Mouse (Mus musculus): Measurements from ENCODE around the gene Cdh18. TPM values are rescaled to one million over a fixed set of nuclear protein-coding genes. Genes with fewer than 3 reads are reported as not detected.
"Not testable (repeated sequence)": the region's sequence is repeated elsewhere in the genome, so short reads cannot be mapped to it uniquely, and the experiment has no call there.

Gene Cdh18
- polyA plus RNA-seq, 1 experiment from 2014 or later, result 3.0 TPM

DNA sequence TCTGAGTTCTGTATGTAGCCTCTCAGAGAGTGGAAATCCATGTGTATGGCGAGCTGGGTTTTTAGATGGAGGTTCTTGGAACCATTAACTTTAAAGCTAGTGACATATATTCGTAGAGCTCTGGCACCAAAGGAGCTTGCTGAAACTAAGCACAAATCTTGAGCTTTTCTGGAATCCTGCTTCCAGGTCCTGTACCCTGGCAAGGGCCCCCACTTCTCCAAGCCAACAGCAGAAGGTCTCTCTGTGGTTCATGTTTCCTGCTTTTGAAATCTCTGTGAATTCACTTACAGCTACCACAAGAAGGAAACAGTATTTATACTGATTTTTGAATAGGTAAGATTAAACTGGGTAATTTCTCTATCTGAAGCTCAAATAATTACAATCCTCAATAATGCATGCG is 767.9 kb downstream of the Cdh18 start:
- 97% methylated on average over 3 of the region's 3 CpGs for WGBS
- ATAC-seq (ENCODE audit: low FRiP score), result no peak
- H3K4me2 ChIP-seq (replicated peaks), result no peak overlapping the region

DNA sequence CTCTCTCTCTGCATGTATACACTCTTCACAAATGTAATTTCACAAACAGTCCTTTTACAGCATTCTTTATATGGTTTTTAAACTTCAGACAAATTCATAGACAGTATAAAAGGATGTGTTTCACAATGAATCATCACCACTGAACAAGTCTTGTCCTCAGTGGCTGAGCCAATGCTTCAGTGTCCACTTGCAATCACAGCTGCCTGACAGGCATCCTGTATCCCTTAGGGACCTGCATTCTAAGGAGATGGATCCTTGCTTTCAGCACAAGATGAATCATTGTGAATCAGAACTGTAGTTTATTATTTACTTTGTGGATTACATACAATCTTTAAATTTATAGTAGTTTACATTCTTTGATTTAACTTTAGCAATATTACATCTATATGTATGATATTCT is 768.6 kb downstream of the Cdh18 start:
- H3K9me3 ChIP-seq (replicated peaks), result no peaks in the 10 kb centered on the region
- no peaks in the 10 kb centered on the region for H3K4me1 ChIP-seq
- no peaks in the 10 kb centered on the region for H3K27me3 ChIP-seq
- H3K4me3 ChIP-seq, result no peak overlapping the region
- no peak for ATAC-seq (ENCODE audit: low FRiP score)
- H3K9ac ChIP-seq, result no peak overlapping the region
- no peaks in the 10 kb centered on the region for H3K36me3 ChIP-seq
- H3K27ac ChIP-seq, result no peak overlapping the region
- no peak overlapping the region for H3K4me2 ChIP-seq (replicated peaks)

More for the DNA sequence above, 767.9 kb downstream of the Cdh18 start:
- no peak overlapping the region for H3K9ac ChIP-seq
- no peaks in the 10 kb centered on the region for H3K27me3 ChIP-seq
- no peaks in the 10 kb centered on the region for H3K36me3 ChIP-seq
- H3K4me3 ChIP-seq, result no peak overlapping the region
- H3K4me1 ChIP-seq, result no peaks in the 10 kb centered on the region
- H3K9me3 ChIP-seq (replicated peaks), result no peaks in the 10 kb centered on the region
- H3K27ac ChIP-seq, result no peak overlapping the region

DNA sequence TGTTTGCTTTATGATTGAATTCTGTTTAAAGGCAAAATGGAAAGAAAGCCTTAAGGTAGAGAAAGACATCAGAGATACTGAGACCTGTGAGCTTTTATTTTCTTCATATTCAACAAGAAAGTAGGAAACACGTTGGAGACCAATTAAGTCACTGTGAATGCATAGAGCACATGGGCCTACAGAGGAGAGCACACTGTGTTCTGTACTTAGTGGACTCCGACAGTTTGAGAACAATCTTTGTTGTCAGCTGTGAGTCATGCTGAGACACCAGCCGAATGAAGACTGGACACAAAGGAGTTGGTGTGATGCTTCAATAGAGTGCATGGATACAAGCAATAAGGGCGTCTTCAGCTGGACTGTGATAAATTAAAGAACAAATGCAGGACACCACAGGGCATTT is 791.5 kb downstream of the Cdh18 start:
- not testable (repeated sequence) for H3K27ac ChIP-seq; H3K9ac ChIP-seq; H3K9me3 ChIP-seq (replicated peaks); H3K4me3 ChIP-seq; H3K36me3 ChIP-seq; ATAC-seq (ENCODE audit: low FRiP score); H3K4me2 ChIP-seq (replicated peaks); H3K4me1 ChIP-seq; H3K27me3 ChIP-seq
- WGBS, result no CpG with 5 or more reads among the region's 4 CpGs

DNA sequence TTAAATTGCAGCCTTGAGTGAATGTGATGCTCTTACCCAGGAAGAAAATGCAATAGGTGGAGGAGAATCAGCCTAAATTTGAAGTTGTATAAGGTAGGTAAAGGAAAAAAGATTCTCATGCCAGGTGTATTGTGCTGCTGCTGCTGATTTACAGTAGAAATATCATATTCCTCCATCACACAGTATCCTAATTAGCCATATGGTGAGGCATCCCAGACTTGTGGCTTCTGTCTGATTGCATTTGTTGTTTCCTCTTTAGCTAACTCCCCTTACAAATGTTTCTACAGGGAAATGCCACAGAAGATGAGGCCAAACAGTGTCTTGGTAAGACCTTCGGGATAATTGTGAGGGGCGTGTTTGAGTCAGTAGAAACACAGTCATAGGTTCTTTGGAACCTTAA is 802.3 kb downstream of the Cdh18 start:
- Histone ChIP-seq H3K4me2 (replicated peaks) (no peak overlapping the region), H3K9me3 (replicated peaks) (no peaks in the 10 kb centered on the region), H3K36me3 (no peaks in the 10 kb centered on the region), H3K27me3 (no peaks in the 10 kb centered on the region), H3K4me1 (no peaks in the 10 kb centered on the region), H3K9ac (no peak overlapping the region), H3K27ac (no peak overlapping the region), H3K4me3 (no peak overlapping the region)
- no peak for ATAC-seq (ENCODE audit: low FRiP score)
- WGBS, result 86% methylated on average over 2 of the region's 2 CpGs

DNA sequence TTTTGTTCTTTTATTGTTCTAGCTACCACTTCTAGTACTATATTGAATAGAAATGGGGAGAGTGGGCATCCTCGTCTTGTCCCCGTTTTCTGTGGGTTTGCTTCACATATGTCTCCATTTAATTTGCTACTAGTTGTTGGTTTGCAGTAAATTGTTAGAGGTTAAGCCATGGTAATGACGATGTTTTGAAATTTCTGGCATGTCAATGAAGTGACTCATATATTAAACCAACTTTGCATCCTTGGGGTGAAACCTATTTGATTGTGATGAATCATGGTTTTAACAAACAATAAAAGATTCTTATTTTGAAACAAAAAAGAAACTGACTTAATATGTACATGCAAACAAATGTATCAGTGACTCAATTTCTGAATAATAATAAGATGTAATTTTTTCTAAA is 817.5 kb downstream of the Cdh18 start:
- Histone ChIP-seq H3K27me3 (no peaks in the 10 kb centered on the region), H3K4me2 (replicated peaks) (no peak overlapping the region), H3K9me3 (replicated peaks) (no peaks in the 10 kb centered on the region), H3K36me3 (no peaks in the 10 kb centered on the region), H3K4me1 (no peaks in the 10 kb centered on the region), H3K4me3 (no peak overlapping the region), H3K9ac (no peak overlapping the region), H3K27ac (no peak overlapping the region)
- WGBS, result 96% methylated on average over 3 of the region's 3 CpGs
- ATAC-seq (ENCODE audit: low FRiP score), result no peak

DNA sequence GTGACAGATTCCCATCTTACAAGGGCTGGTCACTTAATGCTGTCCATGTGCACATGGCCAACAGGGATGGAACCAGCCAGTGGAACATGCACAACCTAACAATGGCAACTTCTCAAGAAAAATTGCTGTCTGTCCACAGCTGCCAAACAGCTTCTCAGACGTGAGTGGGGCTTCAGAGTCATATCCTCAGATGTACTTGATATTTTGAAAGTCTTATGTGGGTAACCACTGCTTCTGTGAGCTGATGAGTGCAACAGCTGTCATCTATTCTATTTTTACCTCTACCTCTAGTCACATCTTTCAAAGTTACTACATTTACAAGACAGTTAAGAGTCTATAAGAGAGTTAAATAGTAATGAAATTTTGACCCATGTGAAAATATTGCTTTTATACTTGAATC is 818.9 kb downstream of the Cdh18 start:
- H3K4me3 ChIP-seq, result no peak overlapping the region
- no peaks in the 10 kb centered on the region for H3K4me1 ChIP-seq
- H3K4me2 ChIP-seq (replicated peaks), result no peak overlapping the region
- H3K9ac ChIP-seq, result no peak overlapping the region
- ATAC-seq (ENCODE audit: low FRiP score), result no peak
- no peak overlapping the region for H3K27ac ChIP-seq
- H3K36me3 ChIP-seq, result no peaks in the 10 kb centered on the region
- no peaks in the 10 kb centered on the region for H3K9me3 ChIP-seq (replicated peaks)
- H3K27me3 ChIP-seq, result no peaks in the 10 kb centered on the region
- 65% methylated on average over 1 of the region's 1 CpGs for WGBS

DNA sequence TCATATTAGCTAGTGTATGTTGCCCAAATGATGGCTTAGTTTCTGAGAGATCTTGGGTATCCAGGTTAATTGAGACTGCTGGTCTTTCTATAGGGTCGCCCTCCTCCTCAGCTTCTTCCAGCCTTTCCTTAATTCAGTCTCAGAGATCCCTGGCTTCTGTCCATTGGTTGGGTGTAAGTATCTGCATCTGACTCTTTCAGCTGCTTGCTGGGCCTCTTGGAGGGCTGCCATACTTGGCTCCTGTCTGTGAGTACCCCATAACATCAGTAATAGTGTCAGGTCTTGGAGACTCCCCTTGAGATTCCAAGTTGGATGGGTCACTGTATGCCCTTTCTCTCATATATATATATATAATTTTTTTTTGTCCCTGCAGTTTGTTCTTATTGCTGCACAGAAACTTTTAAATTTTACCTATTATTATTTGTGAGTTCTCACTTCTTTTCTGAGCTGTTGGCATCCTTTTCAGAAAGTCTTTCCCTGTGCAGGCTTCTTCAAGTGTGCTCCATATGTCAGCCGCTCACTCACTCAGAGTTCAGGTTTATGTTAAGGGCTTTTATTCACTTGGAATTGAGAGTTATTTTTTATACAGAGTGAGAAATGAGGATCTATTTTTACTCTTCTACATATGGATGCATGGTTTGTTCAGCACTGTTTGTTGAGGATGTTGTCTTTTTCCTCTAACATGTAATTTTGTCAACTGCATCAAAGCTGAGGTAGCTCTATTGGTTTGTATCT is 829.4 kb downstream of the Cdh18 start:
- no peaks in the 10 kb centered on the region for H3K36me3 ChIP-seq
- H3K4me1 ChIP-seq, result no peaks in the 10 kb centered on the region
- no peak overlapping the region for H3K4me2 ChIP-seq (replicated peaks)
- H3K9me3 ChIP-seq (replicated peaks), result no peaks in the 10 kb centered on the region
- no peaks in the 10 kb centered on the region for H3K27me3 ChIP-seq
- no peak overlapping the region for H3K9ac ChIP-seq
- no peak for ATAC-seq (ENCODE audit: low FRiP score)
- no peak overlapping the region for H3K27ac ChIP-seq
- H3K4me3 ChIP-seq, result no peak overlapping the region
- 97% methylated on average over 2 of the region's 2 CpGs for WGBS

DNA sequence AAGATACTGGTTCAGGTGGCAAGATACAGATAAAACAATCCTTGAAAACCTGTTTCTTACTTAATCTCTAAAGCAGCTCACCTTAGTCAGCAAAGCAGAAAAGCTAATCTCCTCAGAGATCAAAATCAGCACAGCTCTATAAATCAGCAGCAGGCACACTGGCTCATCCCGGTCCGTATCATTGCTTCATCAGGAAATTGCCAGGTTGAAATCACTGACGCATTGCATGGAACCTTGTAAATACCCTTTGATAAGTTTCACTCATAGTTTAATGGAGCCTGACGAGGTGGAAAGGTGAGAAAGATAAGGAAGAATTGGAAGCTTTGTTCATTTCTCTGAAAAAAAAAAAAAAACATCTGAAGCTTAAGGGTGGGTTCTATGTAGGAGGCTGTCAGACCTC is 837.0 kb downstream of the Cdh18 start:
- Histone ChIP-seq H3K36me3 (no peaks in the 10 kb centered on the region), H3K9me3 (replicated peaks) (no peaks in the 10 kb centered on the region), H3K4me1 (no peaks in the 10 kb centered on the region), H3K27ac (no peak overlapping the region), H3K27me3 (no peaks in the 10 kb centered on the region), H3K4me2 (replicated peaks) (no peak overlapping the region), H3K9ac (no peak overlapping the region), H3K4me3 (no peak overlapping the region)
- 68% methylated on average over 4 of the region's 4 CpGs for WGBS
- ATAC-seq (ENCODE audit: low FRiP score), result no peak

DNA sequence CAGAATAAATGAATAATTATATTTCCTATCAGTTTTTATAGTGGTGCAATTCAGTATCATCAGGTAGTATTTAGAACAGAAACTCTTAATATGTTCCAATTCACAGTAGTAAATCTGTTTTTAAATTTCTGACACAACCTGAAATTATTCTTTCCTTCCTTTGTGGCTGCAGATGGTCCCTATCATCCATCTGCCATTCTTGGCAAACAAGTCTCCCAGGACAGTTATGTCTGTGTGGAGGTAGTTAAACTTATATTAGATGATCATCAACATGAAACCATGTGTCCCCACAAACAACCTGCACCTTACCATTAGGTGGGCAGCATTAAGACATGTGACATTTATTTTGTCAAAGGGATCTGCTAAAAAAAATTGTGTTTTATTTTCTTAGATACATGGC is 847.8 kb downstream of the Cdh18 start:
- Histone ChIP-seq H3K9ac (no peak overlapping the region), H3K27me3 (no peaks in the 10 kb centered on the region), H3K4me1 (no peaks in the 10 kb centered on the region), H3K27ac (no peak overlapping the region), H3K36me3 (no peaks in the 10 kb centered on the region), H3K4me2 (replicated peaks) (no peak overlapping the region), H3K4me3 (no peak overlapping the region), H3K9me3 (replicated peaks) (no peaks in the 10 kb centered on the region)
- no peak for ATAC-seq (ENCODE audit: low FRiP score)

DNA sequence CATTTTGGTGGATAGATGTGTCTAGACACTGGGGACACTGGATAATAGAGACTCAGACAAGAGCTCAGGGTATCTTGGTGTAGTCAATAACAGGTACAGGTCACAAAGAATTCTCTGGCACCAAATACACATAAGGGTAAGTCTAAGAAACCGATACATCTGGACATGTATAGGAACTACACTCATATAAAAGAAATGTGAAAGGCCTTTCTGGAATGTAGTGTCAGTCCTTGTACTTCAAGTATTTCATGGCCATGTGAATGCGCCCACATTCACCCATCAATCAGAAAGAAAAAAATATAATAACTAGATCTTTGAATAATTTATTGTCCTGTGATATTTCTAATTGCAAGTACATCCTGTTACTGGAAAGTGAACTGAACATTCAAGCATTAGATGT is 855.0 kb downstream of the Cdh18 start:
- Histone ChIP-seq H3K27me3 (no peaks in the 10 kb centered on the region), H3K36me3 (no peaks in the 10 kb centered on the region), H3K4me1 (no peaks in the 10 kb centered on the region), H3K4me2 (replicated peaks) (no peak overlapping the region), H3K4me3 (no peak overlapping the region), H3K9ac (no peak overlapping the region), H3K9me3 (replicated peaks) (no peaks in the 10 kb centered on the region), H3K27ac (no peak overlapping the region)
- 0 out of 2 replicates have a peak, but pooled peaks have one; percentile 58 for ATAC-seq (ENCODE audit: low FRiP score)
- 86% methylated on average over 2 of the region's 2 CpGs for WGBS

DNA sequence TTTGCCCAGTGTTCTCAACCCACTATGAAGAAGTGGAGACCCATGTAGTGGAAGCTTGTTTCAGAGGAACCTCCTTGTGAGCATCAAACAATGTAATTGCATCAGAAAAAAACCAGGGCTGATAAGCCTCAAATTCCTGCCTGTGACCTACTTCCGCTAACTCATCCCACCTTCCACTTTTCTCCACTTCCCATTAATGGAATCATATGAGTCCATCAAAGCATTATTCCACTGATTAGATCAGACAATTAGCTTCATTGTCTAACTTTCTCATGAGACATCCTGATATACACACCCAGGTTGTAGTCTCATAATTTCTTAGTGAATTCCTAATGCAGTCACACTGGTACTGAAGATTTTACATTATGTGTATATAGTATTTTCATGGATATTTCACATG is 859.4 kb downstream of the Cdh18 start:
- no peak overlapping the region for H3K4me3 ChIP-seq
- H3K36me3 ChIP-seq, result no peaks in the 10 kb centered on the region
- H3K27me3 ChIP-seq, result no peaks in the 10 kb centered on the region
- WGBS, result 92% methylated on average over 1 of the region's 1 CpGs
- H3K27ac ChIP-seq, result no peak overlapping the region
- no peaks in the 10 kb centered on the region for H3K9me3 ChIP-seq (replicated peaks)
- H3K4me2 ChIP-seq (replicated peaks), result no peak overlapping the region
- H3K9ac ChIP-seq, result no peak overlapping the region
- no peak for ATAC-seq (ENCODE audit: low FRiP score)
- H3K4me1 ChIP-seq, result no peaks in the 10 kb centered on the region

DNA sequence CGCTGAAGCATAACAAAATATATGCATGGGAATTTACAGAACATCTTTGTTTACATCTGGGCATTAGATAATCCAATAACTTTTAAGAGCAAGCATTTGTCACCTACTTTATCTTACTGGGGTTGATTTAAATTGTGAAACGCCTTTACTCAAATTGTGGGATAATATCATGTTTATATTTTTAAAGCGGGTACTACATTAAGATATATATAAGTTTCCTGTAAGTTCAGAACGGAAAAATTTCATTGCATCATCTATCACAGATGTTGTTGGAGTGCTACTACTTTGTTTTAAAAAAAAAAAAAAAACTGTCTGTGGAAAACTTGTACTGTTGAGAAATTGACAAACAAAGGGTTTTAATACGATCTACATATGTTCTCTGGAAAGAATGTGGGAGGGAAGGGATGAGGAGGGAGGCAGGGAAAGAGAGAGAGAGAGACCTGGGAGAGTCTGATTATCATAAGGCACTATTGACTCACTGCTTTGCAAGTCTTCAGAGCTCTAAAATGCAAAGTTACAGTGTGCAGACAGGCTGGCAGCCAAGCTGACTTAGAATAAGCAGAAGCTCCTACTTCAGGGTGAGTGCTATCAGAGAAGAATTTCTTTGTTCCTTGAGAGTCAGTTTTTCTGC is 867.7 kb downstream of the Cdh18 start:
- Histone ChIP-seq H3K27ac (no peak overlapping the region), H3K36me3 (no peaks in the 10 kb centered on the region), H3K9ac (no peak overlapping the region), H3K4me1 (no peaks in the 10 kb centered on the region), H3K27me3 (no peaks in the 10 kb centered on the region), H3K4me2 (replicated peaks) (no peak overlapping the region), H3K4me3 (no peak overlapping the region), H3K9me3 (replicated peaks) (no peaks in the 10 kb centered on the region)
- no peak for ATAC-seq (ENCODE audit: low FRiP score)
- WGBS, result 75% methylated on average over 5 of the region's 5 CpGs

DNA sequence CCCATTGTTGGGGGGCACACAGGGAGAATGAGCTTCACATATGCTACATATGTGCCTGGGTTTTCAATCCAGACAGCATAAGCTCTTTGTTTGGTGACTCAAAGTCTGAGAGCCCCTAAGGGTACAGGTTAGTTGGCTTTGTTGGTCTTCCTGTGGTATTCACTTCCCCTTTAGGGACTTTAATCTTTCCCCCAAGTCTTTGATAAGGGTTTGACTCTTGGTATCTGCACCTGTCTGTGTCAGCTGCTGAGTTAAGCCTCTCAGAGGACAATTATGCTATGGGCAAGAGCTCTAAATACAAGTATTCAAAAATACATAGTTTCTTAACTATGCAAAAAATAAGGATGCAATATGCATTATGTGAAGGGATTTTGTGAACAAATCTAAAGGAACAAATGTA is 869.3 kb downstream of the Cdh18 start:
- no peaks in the 10 kb centered on the region for H3K27me3 ChIP-seq
- H3K4me2 ChIP-seq (replicated peaks), result no peak overlapping the region
- H3K4me1 ChIP-seq, result no peaks in the 10 kb centered on the region
- H3K9me3 ChIP-seq (replicated peaks), result no peaks in the 10 kb centered on the region
- no peak overlapping the region for H3K4me3 ChIP-seq
- no peak overlapping the region for H3K27ac ChIP-seq
- H3K9ac ChIP-seq, result no peak overlapping the region
- H3K36me3 ChIP-seq, result no peaks in the 10 kb centered on the region
- ATAC-seq (ENCODE audit: low FRiP score), result no peak
